Mouse (Mus musculus) cerebellum, adult 11-12 months (tissue): ENCODE data around the gene Hoxd4.

Source experiments
- DNase-seq: peaks from one replicate; pipeline ENCODE4 v3.0.0; 2022

Gene Hoxd4

DNA sequence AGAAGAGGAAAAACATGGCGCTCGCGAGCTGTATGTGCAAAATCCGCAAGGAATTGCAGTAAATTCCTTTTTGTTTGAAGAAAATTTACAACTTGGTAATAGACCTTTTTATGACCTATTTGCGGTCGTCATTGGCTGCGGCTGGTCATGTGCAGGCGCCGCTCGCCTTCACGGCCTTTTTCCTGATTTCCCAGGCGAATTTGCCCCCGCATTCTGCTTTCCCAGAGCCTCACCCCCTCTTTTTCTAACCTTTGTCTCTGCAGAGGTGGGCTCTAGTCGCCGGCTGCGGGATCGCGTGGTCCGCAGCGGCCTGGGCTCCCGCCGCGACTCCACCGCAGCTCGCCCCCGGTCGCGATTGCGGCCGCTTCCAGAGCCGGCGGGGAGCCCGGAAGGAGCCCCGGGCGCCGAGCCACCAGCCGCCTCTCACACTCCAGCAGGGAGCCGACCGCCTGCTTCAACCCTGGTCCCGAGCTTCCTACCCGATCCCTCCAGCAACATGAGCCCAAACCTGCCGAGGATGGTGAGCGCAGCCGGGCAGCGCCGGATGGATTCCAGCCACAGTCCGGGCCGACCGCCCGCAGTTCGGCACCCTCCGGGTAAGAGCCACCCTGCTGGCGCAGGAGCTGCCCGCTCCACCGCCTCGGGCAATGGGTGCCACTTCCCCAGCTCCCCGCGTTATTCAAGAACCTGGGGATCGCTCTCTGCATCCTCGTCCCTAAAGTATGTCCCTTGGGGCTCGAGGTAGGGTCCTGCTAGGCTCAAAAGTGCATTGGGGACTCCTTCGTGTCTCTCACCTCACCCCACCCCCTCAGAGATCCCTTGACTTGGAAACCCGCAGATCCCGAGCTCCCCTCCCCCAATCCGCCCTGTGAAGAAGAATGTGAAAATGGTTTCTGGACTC is at the start of gene Hoxd4, which contains the start of gene Hoxd3:
Hoxd4 (plus strand) TSS at position 209 of the 901 bp plus-strand sequence.
Hoxd3 (plus strand) TSS at position 207 of the 901 bp plus-strand sequence.
- DNase-seq: no peak

GRCm38 (mm10) chr2:74663291-74663925 is 48.3 kb upstream of the Hoxd4 start:
- DNase-seq: no peak

DNA sequence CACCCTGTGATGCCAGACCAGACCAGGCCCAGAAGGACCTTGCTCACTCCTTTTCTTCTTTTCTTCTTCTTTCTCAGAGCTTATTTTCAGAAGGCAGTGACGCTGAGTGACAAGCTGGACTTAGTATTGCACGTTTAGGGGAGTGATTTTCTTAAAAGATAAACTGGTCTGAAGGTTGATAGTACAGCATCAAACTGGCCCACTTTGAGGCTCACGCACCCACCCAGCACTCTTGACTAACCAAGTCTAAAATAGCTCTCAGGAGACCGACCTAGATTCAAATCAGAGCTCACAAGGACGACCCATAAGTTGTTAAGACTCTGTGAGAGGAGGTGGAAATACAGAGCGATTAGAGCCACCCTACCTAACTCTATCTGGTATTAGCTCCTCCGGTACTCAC is 45.3 kb upstream of the Hoxd4 start:
- DNase-seq: no peak

DNA sequence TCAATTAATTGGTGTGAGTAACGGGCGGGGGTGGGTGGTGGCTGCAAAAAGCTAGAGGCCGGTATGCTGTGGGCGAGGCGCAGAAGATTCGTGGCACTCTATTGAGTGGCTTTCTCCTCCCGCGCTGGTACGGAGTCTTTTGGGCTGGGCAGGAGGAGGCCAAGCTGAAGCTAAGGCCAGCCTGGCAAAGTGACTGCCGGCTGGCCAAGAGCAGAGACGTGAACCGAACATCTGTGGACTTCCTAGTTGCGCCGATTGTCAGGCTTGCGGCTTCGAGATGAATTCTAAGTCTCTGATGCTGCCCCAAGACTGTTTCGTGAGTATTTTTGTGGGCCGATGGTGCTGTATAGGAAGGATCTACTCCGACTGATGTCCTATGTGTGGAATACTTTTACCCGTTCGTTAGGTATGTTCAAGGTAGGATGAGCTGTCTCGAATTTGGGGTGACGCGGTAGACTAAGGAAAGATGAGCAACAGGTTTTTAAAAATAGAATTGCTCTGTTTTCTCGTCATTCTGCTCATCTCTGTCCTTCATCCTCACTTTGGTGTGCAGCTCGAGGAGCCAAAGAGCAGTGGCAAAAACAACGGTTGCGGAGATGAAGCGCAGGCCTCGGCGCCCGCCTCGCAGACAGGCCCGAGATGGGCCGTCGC is 44.4 kb upstream of the Hoxd4 start:
- no peak for DNase-seq

DNA sequence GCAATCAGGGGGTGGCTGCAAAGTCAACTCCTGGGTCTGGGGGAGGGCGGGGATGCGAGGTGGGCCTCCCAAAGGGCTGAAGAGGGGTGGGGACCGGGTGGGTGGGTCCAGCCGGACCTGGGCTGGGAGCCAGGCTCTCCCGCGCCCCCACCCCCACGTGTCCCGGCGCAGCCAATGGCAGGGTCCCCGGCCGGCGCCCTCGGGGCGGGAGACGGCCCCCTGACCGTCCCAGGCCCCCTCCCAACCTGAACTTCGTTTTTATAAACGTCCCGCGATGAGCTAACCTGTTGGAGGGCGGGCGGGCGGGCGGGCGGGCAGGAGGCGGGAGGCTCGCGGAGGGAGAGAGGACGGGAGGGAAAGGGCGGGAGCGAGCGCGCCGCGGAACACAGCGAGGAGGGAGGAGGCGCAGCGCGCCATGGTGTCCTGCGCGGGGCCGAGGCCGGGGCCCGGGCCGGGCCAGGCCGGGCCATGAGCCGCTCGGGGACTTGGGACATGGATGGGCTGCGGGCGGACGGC is 43.8 kb upstream of the Hoxd4 start, which contains the start of gene Hoxd13:
Hoxd13 (plus strand) TSS at position 469 of the 516 bp plus-strand sequence.
- no peak for DNase-seq

DNA sequence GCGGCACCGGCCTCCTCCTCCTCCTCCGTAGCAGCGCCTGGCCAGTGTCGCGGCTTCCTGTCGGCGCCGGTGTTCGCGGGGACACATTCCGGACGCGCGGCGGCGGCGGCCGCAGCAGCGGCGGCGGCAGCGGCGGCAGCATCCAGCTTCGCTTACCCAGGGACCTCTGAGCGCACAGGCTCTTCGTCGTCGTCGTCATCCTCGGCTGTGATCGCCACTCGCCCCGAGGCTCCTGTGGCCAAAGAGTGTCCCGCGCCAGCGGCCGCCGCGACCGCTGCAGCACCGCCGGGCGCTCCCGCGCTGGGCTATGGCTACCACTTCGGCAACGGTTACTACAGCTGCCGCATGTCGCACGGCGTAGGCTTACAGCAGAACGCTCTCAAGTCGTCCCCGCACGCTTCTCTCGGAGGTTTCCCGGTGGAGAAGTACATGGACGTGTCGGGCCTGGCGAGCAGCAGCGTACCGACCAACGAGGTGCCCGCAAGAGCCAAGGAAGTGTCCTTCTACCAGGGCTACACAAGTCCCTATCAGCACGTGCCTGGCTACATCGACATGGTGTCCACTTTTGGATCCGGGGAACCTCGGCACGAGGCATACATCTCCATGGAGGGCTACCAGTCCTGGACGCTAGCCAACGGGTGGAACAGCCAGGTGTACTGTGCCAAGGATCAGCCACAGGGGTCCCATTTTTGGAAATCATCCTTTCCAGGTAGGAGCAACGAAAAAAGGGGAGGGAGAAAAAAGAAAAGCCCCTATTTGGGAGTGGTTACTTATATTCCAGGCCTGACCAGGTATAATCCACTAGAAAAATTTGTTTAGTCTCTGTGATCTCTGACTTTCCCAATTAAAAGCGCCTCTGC is 43.1 kb upstream of the Hoxd4 start:
- no peak for DNase-seq

- DNase-seq: no peak
Measured at GRCm38 (mm10) chr2:74669230-74669578, 42.5 kb upstream of the Hoxd4 start.

GRCm38 (mm10) chr2:74669650-74670235 is 42.0 kb upstream of the Hoxd4 start:
- no peak for DNase-seq

GRCm38 (mm10) chr2:74670632-74671188 is 41.0 kb upstream of the Hoxd4 start:
- no peak for DNase-seq

- DNase-seq: no peak
Measured at GRCm38 (mm10) chr2:74671847-74672246, 39.9 kb upstream of the Hoxd4 start.

- DNase-seq: no peak
Measured at GRCm38 (mm10) chr2:74672481-74673362, 39.0 kb upstream of the Hoxd4 start.

DNA sequence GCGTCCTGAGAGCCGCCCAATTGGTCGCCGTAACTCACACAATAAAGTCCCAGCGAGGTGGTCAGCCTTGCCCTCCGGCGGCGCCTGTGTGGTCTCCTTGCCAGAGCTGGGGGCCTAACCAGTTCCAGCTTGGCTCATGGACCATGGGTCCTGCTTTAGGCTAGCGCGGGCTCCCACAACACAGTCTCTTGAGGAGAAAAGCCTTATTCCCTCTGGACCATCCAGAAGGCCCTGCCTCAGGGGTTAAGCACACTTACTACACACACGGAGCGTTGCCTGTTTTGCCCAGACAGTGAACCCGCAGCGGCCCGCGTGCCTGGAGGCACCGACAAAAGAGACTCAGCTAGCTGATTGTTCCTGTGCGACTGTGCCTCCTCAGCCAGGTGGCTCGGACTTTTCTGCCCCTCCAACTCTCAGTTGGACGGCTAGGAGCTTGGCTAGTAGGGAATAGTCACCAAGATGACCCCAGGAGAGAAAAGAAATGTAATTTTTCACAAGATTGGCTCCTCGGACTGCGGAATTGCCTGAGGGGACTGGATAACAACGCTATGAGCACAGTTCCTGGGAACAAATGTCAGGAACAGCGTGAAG is 37.8 kb upstream of the Hoxd4 start:
- DNase-seq: no peak

DNA sequence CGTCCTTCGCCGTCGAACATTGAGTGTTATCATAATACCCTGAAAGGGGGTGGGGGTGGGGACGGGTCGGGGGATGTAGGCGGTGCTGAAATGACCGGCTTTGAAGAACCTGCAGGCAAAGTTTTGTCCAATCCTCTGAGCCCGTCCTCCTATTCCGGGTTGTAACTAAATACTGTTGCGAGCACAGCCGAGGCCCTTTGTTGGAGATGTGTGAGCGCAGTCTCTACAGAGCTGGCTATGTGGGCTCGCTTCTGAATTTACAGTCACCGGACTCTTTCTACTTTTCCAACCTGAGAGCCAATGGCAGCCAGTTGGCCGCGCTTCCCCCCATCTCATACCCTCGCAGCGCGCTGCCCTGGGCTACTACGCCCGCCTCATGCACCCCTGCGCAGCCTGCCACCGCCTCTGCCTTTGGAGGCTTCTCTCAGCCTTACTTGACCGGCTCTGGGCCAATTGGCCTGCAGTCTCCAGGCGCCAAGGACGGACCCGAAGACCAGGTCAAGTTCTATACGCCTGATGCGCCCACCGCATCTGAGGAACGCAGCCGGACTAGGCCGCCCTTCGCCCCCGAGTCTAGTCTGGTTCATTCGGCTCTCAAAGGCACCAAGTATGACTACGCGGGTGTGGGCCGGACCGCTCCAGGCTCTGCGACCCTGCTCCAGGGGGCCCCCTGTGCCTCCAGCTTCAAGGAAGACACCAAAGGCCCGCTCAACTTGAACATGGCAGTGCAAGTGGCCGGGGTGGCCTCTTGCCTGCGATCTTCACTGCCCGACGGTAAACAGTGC is 36.7 kb upstream of the Hoxd4 start, which contains the start of gene Hoxd12:
Hoxd12 (plus strand) TSS at position 133 of the 785 bp plus-strand sequence.
- no peak for DNase-seq

GRCm38 (mm10) chr2:74675666-74676282 is 36.0 kb upstream of the Hoxd4 start:
- no peak for DNase-seq

DNA sequence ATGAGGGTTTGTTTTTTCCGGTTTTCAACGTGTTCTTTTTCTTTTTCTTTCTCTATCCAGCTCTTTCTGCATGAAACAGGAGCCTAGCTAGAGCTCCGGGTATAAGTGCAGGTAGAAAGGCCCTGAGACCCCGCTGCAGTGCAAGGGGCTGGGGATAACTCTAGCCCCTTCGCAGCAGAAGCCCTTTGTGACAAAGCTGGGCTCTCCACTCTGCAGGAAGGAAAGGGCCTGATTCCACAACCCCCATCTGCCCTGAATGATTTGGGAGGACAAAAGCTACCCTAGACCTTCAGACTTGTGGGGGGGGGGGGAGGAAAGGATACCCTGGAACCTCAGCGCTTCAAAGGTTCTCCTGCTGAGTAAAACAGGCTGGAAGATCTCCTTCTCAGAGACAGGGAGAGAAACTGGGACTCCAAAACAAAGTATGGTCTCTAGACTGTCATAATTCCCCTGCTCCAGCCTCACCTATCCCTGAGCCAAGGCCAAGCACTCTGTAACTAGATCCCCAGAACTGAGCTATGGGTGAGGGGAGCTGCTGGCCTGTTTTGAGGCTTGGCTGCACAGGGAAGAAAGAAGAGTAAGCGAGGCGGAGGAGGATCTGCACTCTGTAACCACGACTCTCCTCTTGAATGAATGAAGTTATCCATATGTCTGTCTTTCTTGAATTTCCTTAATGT is 35.2 kb upstream of the Hoxd4 start:
- DNase-seq: no peak

DNA sequence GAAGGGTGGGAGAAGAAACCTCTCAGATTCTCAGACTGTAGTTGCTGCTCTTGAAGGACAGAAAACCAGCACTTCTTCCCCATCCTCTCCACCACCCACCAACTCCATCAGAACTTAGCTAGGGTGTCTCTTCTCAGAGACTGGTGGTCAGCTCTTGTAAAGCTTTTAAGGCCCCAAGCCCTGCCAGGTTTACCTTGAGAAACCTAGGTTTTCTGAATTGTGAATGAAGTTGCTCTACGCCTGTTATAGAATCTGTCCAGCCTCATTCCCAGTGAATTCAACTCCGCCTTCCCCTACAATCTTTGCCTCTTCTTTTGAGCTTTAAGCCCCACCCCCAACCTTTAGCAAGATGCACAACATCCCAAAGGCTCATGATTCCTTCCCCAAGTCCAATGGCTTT is 34.6 kb upstream of the Hoxd4 start:
- no peak for DNase-seq

DNA sequence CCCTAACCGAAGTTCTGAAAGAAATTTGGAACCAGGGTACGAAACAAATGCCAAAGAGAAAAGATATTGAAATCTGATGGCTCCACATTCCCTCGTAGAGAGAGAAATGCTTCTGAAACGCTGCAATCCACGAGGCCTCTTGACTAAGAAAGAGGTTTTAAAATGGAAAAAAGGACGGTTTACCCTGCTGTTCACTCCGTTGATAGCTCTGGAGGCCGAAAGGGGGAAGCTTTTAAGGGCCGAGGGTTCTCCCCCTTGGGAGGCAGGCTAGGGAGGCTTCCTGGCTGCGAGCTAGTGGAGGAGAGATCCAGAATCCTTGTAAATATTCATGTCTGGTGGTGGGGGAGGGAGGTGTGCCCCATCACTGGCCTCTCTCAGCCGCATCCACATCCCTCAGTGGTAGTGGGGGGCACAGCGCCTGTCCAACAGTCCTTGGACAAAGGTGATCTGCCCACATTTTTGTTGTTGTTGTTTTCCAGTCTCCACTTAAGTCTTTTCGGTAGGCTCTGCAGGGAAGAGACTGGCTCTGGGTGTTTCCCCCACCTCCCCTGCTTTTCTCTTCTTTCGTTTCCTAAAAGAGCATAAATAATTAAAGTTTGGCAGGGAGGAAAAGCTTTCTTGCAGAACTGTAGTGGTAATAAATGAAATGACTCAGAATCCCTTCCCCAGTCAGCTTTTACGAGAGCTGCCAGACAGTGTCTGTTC is 32.7 kb upstream of the Hoxd4 start, which contains the start of gene Hoxd11:
Hoxd11 (plus strand) TSS at position 667 of the 705 bp plus-strand sequence.
- DNase-seq: no peak
